Mouse (Mus musculus) layer of hippocampus, adult 18-20 months (tissue): Measurements from ENCODE around the gene Naa16. TPM values are rescaled to one million over a fixed set of nuclear protein-coding genes. Genes with fewer than 3 reads are reported as not detected.
A peak's percentile ranks its signal among the peaks of the same experiment; 100 is the strongest.
"Not testable (repeated sequence)": the region's sequence is repeated elsewhere in the genome, so short reads cannot be mapped to it uniquely, and the experiment has no call there.

Experiments used
- DNase-seq, 2 experiments: peaks; one replicate each; pipeline ENCODE4 v3.0.0; 2022; ENCODE audit warnings: low spot score in 2 of 2
- long read RNA-seq: library from polyadenylated mRNA; stranded (forward); transcript quantifications from one replicate; pipeline ENCODE4 v2.0.0, GENCODE M21; 2021
- total RNA-seq, 2 experiments: library from RNA; stranded (reverse); gene quantifications; 2 replicates each; pipeline ENCODE4 v1.2.3; 2021

Naa16 gene
- 10 to 100 TPM; 12.4 to 13.8 TPM for total RNA-seq
- long read RNA-seq, full-length matches to known transcripts: 1 of 11 reads
- long read RNA-seq, partial matches to known transcripts: 3 of 11 reads
- long read RNA-seq, other reads (novel, unspliced or antisense): 7 of 11 reads

DNA sequence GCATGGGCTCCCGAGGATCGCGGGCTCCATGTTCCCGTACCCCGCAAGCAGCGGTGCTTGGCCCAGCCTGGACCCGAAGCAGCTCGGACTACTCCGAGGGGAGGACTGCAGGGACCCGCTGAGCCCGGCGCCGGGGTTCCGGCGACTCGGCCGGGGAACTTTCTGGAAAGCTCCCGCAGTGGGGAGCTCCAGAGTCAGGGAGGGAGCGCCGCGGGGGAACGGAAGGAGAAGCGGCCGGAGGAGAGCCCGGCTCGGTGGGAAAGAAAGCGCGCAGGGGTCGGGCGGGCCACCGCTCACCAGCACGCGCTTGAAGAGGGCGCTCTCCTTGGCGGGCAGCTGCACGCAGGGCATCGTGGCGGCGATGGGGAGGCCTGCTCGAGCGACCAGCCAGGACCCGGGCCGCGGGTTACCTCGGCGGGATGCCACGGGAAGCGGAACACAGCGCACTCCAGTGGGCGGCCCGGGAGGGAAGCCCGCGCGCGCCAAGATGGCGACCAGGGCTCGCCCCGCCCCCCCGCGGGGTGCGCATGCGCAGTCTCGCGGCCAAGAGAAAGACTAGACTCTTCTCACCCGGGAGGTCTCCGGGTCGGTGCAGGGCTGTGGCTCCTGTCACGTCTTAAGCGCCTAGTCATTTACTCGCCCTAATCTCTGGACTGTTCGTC lies at the start of gene Naa16:
Gene Naa16 (minus strand): TSS at position 514 of the 662 bp plus-strand sequence.
- DNase-seq: peak; percentile 89 to 96

DNA sequence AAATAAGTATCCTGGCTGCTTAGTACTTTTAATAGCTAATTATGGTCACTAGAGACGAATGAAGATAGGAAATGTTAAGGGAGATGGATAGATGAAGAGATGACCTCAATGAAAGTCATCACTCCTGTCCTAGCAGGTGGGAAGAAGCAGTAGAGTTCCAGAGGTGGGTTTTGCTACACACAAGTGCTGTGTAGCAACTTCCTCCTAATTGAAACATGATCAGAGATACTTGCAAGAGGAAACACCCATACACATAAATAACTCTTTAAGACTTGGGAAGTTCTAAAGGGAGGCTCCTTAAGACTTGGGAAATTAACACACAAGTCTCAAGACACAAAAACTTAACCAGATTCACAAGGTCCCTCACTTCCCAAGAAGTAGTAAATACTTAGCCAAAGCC lies 43.5 kb upstream of the Naa16 start:
- DNase-seq: no peak

DNA sequence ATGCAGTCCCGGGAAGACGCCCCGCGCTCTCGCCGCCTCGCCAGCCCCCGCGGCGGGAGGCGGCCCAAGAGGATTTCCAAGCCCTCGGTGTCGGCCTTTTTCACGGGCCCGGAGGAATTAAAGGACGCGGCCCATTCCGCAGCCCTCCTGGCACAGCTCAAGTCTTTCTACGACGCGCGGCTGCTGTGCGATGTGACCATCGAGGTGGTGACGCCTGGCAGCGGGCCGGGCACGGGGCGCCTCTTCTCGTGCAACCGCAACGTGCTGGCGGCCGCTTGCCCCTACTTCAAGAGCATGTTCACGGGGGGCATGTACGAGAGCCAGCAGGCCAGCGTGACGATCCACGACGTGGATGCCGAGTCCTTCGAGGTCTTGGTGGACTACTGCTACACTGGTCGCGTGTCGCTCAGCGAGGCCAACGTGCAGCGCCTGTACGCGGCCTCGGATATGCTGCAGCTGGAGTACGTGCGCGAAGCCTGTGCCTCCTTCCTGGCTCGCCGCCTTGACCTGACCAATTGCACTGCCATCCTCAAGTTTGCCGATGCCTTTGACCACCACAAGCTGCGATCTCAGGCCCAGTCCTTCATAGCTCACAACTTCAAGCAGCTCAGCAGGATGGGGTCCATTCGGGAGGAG lies 36.3 kb upstream of the Naa16 start:
- not testable (repeated sequence) for DNase-seq

DNA sequence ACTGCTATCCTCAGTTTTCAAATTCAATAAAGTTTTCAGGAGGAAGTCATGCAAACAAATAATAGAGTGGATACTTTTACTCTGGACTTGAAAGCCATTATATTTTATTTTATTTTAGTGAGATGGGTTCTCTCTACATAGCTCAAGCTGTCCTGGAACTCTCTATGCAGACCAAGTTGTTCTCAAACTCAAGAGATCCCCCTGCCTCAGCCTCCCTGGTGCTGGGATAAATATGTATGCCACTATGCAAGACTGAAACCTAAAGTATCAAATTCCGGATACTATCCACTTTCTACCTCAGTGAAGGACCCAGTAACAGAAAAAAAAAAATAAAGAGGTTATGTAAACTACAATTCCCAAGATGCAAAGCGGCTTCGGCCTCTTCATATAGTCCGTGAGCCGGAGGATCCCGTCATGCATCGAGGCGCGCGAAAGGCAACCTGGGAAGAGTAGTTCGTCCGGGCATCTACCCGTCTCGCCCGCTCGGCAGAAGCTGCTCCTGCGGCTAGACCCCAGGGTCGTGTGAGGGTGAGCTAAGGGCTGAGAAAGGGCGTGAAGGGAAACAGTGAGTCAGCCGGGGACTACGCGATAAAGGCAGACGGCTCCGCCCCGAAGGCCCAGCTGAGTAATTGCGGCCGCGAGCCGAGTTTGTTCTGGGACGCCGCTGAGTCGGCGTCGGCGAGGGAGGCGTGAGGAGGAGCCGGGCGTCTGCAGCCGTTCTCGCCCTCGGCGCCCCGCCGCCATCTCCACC lies 35.6 kb upstream of the Naa16 start, which contains the start of gene Kbtbd7:
Gene Kbtbd7 (plus strand): TSS at position 533 of the 751 bp plus-strand sequence.
- DNase-seq: peak; percentile 90 to 95

DNA sequence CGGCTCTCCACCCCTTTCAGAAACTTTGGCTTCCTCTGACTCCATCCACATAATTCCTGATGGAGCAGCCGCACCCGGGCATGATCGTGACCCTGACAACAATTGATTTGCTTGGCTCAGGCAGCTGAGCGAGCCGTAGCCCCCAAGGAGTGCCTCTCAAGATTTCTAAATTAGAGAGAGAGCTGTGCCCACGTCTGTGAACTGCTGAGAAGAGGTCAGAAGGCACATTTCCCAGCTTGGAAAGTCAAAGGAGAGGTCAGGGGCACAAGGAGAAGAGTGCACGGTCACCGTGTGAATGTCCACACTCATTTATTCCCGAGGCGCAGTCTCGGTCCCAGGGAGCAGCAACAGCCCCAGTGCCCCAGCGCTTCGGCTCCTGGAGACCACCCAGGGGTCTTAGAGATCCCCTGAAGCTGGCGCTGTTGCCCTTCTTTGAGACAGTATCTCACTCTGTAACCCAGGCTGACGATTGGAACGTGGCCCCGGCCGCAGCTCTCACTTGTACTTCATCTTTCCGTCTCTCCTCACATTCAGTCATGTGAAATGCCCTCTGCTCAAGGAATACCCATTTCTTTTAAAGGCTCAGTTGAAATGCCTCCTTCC lies 29.6 kb upstream of the Naa16 start:
- DNase-seq: no peak

DNA sequence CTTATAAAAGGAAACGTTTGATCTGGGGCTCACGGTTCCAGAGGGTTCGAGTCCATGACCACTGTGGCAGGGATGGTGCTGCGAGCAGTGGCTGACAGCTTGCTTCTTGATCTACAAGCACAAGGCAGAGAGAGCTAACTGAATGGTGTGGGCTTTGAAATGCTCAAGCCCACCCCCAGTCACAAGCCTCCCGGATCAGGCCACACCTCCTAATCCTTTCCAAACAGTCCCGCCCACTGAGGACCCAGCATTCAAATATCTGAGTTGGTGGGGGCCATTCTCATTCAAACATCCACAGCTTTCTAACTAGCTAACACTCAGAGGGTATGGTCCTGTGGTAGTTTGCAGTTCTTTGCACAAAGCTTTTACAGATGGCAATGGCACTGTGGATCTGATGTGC lies 22.5 kb upstream of the Naa16 start:
- DNase-seq: no peak

DNA sequence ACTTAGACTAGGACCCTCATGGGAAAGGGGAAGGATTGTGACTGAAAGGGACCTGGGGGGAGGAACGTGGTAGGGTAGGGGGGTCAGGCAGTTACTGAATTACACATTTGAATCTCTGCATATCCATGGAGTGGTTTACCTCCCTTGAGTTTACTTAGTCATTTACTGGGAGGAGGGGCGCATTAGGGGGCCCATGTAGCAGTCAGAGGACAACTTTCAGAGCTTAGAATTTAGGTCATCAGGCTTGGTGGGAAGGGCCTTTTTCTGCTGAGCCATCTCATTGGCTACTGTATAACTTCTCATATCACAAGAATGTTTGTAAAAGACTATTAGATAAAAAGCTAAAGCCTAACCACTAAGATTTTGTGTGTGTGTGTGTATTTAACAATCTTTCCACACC lies 20.1 kb upstream of the Naa16 start:
- DNase-seq: no peak

DNA sequence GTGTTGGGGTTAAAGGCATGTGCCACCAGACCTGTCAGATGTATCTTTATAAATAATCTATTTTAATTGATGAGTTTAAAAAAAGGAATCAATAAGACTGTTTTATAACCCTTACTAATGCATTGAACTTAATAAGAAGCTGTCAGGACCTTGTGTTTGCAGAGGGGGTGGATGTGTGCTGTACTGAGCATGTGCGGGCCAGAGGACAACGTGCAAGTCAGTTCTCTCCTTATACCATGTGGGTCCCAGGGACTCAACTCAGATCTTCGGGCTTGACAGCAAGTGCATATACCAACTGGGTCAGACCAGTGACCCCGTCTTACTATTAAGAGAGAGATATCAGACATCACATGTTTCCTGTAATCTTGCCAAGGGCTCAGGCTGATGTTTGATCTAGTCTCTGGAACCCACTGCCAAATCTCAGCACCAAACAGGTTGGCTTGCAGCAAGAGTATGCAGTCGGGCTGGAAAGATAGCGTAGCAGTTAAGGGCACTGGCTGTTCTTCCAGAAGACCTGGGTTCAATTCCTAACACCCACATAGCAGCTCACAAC lies 18.8 kb upstream of the Naa16 start:
- DNase-seq: no peak

DNA sequence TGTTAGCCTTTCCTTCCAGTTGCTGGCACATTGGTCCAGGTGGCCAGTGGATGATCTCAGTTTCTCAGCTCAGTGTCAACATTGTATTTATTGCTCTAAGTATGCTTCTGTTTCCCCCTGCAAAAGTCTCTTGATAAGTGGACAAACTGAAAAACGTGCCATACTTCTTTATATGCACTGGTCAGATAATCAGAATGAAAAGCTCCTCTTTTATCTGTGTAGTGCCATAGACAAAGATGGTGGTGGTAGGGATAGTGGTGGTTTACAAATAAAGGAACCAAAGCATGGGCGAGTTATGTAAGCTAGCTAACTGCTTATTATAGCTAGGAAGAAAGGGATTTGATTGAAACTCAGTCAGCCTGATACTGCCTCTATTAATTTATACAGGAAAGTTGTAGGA lies 17.1 kb upstream of the Naa16 start:
- no peak for DNase-seq

DNA sequence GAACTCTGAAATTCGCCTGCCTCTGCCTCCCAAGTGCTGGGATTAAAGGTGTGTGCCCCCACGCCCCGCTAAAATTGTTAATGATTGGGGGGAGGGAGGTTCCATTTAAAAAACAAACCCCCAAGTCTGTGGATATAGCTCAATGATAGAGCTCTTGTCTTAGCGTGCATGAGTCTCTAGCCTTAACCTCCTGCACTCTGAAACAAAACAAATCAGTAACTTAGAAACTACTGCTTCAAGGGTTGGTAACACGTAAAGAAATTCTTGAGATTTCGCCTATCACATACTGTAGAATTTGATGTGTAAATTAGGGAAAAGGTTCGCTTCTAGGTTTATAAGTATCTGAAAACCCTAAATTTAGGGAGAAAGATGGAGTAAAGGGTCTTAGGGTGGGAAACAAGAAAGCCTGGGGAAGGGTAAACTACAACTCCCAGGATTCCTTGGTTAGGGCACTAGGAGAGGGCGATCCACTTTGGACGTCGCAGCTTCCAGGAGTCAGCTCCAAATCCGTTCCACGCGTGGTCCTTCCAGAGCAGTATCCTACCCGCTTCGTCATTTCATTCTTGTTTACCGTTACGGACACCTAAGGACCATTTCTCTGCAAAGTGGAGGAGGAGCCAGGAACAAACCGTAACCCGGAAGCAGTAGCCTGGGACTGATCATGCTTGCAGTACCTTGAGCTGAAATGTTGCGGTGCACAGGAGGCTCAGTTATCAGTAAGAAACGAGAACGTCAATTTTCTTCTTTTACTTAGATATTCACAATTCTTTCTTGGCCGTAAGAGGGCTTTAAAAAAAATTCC lies 6.9 kb upstream of the Naa16 start, which contains the start of gene Mtrf1:
Gene Mtrf1 (plus strand): TSS at position 452 of the 802 bp plus-strand sequence.
- peak; percentile 61 to 81 for DNase-seq

DNA sequence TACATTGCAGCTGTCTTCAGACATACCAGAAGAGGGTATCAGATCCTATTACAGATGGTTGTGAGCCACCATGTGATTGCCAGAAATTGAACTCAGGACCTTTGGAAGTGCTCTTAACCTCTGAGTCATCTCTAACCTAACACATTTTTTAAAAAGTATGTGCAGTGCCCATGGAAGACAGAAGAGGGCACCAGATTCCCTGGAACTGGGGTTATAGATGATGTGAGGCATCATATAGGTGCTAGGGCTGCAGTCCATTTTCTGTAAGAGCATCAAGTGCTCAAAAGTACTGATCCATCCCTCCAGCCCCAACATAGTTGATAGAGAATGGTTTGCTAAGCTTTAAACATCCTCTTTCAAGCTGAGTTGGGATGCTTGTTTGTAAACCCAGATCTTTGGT lies 4.0 kb upstream of the Naa16 start:
- DNase-seq: no peak

DNA sequence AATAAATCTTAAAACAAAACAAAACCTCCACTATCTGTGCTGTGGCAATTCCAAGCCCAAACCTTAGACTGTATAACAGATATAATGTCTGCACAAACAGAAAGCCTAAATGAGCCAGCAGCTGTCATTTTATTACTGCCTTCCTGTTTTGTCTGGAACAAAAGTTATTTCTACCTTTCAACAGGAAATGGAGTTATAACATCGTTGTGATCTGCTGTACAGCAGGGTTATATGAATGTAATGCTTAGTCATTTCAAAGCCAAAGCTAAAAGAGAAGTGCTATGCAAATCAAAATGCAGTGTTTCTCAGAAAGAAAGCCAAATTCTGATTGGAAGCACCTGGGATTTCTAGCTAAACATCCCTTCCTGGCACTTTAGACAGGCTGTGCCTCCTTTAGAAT lies 2.7 kb upstream of the Naa16 start:
- DNase-seq: no peak

DNA sequence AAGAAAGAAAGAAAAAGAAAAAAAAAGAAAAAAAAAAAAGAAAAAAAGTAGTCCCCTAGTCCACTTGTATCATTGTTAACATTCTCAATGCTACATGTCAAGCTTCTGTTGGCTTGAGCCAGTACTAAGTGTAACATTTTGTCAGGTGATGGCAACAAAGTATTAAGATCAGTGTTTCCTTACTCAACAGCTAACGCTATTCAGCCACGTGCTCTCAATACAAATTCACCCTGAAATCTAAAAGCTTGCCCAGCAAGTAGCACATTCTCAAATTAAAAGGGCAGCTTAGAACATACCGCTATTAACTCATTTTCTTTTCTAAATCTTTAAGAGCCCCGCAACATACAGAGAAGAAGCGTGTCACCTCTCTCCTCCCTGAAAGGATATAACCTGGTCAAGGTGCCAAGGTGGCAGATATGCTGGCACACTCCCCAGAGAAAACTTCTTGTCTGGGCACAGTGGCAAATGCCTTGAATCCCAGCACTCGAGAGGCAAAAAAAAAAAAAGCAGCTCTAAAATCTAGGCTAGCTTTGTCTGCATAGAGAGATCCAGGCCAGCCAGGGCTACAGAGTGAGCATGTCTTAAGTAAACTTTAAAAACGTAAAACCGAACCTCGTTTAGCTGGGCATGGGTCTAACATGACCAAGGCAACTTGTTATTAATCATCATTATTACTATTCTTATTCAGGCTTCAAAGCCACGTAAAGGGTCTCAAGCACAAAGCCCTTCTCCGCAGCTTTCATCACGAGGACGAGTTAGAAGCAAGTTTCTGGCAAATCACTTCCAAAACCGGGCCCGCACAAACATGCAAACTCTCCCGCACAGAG lies 927 bp downstream of the Naa16 start:
- DNase-seq: peak; percentile 6

DNA sequence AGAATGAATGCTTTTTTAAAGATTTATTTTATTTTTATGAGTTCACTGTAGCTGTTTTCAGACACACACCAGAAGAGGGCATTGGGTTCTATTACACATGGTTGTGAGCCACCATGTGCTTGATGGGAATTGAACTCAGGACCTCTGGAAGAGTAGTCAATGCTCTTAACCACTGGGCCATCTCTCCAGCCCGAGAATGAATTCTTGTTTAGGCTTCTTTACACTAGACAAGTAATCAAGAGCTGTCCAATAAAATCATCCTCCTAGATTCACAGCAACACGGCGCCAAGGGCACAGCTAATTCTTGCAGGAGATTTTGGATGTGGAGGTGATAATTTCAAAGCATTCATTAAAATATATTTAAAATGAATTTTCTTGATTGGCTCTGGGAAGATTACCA lies 2.3 kb downstream of the Naa16 start:
- no peak for DNase-seq

DNA sequence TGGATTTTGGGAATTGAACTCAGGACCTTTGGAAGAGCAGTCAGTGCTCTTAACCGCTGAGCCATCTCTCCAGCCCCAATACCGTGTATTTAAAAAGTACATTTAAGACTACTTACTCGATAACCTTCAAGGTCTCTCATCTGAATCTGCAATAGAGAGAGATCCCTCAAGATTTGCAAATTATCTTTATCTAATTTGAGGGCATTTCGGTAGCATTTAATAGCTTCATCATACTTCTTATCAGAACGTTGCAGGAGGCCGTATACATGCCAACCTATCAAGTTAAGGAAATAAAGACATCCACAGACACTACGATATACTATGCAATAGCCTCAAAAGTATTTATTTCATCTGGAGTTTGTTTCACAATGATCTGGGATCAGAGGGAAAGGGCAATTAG lies 7.5 kb downstream of the Naa16 start:
- DNase-seq: no peak

DNA sequence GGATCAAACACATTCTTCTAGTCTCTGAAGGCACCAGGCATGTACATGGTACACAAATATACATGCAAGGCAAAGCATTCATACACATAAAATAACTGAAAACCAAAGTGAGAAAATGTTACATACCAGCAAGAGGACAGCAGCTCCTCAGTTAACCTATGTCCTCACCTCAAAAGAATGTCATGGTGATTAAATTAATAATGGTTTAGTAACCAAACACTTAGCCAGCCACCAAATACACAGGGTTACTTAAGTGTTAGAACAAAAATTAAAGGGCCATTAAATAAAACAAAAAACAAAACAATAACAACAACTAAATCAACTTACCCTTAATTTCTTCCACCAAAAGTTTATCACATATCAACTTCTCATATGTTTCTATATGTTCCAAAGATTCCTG lies 13.5 kb downstream of the Naa16 start:
- no peak for DNase-seq

DNA sequence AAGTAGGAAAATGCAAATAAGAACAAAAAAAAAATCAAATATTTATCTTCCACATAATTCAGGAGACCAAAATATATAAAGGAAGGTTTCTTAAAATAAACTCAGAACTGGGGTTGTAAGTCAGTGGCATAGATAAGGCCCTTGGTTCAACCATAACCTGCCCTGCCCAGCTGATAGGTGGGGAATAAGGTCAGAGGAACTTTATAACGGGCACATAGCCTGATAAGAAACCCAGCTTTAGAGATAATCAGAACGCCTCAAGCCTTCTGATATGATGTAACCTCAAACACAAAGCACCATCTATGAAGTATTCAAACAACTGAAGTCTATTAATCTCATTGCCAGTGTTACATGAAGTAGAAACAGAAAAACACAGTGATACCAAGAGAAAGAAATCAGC lies 32.5 kb downstream of the Naa16 start:
- DNase-seq: no peak

DNA sequence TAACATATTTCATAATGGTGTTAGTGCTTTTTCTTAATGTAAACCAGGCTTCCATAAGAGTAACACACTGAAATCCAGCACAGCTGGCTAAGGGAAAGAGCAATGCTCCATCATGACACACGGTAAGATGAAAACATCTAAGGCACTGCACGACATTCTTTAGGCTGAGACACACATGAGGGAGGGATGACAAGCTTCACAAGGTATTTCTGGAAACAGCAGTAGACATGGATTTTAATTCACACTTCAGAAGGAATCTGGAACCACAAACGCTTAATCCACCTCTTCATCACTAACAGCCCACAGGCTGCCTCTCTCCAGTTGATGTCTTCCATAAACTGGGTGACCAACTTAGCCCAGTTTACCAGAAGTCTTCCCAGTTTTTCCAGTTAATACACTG lies 44.2 kb downstream of the Naa16 start:
- DNase-seq: no peak

DNA sequence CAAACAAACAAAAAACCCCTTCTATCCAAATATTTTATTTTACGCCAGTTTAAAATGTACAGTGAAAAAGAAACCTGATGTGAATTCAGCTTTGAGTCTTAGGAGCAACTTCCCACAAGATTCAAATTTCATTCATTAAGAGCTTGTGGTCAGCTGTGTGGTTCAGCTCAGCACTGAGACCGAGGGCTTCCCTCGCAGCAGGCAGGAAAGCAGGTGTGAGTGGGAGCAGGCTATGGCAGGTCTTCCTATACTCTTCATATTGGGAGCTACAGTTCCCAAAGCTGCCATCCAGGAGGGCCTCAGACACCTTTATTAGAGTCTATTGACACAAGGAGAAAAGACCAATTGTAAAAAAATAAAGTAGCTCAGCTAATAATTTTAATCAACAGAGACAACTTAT lies 55.0 kb downstream of the Naa16 start:
- DNase-seq: no peak

DNA sequence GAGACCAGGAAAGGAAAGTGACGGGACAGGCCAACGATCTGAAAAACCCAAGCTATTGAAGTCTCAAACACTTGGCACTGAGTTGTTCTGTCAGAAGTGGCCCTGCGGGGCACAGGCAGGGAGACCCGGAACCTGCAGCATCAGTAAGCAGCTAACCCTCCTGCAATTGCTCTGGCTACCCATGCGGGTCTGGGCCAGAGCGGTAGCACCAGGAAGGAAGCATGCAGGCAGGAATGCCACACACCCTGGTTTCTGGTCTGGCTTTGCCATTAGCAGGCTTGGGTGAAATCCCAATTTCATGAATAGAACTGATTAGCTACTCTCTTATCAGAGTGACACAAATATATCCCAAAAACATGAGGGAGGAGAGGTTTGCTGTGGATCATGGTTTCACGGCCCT lies 58.6 kb downstream of the Naa16 start:
- DNase-seq: no peak
